Mouse (Mus musculus): ENCODE results near the gene Gm4559. TPM values are rescaled to one million over a fixed set of nuclear protein-coding genes. Genes with fewer than 3 reads are reported as not detected.
A peak's percentile ranks its signal among the peaks of the same experiment; 100 is the strongest.
"Not testable (repeated sequence)": the region's sequence is repeated elsewhere in the genome, so short reads cannot be mapped to it uniquely, and the experiment has no call there.

Gm4559 gene
- polyA plus RNA-seq, 1 experiment: not detected

DNA sequence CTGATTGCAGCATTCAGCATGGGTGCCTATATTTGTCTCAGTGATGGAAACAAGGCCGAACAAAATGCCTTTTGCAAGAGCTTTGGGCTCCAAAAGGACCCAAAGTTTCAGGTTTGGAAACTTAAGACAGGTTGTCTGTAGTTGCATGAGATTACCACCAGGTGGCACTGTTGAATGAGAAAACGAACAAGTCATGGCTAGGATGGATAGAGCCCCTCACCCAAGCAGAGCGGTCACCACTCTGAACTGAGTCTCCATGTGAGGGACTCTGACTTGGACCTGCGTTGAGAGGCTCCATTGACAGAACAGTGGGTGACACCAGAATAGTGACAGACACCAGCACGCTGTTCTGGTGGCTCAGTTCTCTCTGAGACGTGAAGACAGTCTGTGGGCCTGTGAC, 42.4 kb upstream of the Gm4559 start:
- Histone ChIP-seq H3K4me1 (ENCODE audit: control insufficient read depth, insufficient read depth, low read length) (no peaks in the 10 kb centered on the region), H3K4me3 (ENCODE audit: control insufficient read depth, low read depth, low read length) (no peak overlapping the region), H3K27me3 (ENCODE audit: control insufficient read depth, insufficient read depth, low read length) (no peaks in the 10 kb centered on the region), H3K27ac (ENCODE audit: control insufficient read depth, insufficient read depth, low read depth, low read length) (no peak overlapping the region), H3K36me3 (ENCODE audit: control insufficient read depth, insufficient read depth, low read length) (no peaks in the 10 kb centered on the region)
- TF ChIP-seq POLR2A (IDR thresholded peaks at IDR 0.05; ENCODE audit: control insufficient read depth, low read depth, low read length) (no peak), CTCF (IDR thresholded peaks at IDR 0.05; ENCODE audit: control insufficient read depth, insufficient read depth, insufficient replicate concordance, low read depth, low read length) (peak; percentile 50; the same call in 1 of the 2 replicates)

DNA sequence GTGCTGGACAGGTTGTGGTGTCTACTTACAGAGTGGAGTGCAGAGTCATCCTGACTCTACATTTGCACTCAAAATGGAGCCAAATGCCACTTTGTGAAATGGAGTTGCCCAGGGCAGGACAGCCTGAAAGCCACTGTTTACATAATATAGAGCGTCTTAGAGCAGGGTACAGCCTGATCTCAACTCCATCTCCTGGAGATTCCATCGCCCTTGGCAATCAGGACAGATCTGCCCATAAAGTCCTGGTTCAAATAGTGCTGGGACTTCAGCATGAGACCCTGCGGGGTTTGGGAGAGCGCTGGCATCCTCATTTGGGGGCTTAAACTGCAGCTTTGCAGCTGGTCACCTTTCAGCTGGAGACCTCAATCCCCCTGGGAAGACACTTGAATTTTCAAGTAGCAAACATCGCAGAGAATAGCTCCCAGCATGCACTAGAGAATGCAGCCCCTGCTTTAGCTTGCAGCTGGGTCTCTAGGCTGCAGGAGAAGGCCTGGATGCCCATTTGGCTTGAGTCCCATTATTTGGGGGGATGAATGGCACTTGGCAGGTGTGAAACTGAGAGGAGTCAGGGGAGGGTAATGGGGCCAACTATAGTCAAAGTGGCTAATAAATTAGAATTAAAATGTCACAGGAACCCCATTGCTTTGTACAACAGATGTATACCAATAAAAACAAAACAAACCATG, 40.6 kb upstream of the Gm4559 start:
- H3K4me1 ChIP-seq (ENCODE audit: control insufficient read depth, insufficient read depth, low read length): no peaks in the 10 kb centered on the region
- H3K27me3 ChIP-seq (ENCODE audit: control insufficient read depth, insufficient read depth, low read length): no peaks in the 10 kb centered on the region
- H3K36me3 ChIP-seq (ENCODE audit: control insufficient read depth, insufficient read depth, low read length): no peaks in the 10 kb centered on the region
- H3K4me3 ChIP-seq (ENCODE audit: control insufficient read depth, low read depth, low read length): no peak overlapping the region
- no peak overlapping the region for H3K27ac ChIP-seq (ENCODE audit: control insufficient read depth, insufficient read depth, low read depth, low read length)
- TF ChIP-seq POLR2A (IDR thresholded peaks at IDR 0.05; ENCODE audit: control insufficient read depth, low read depth, low read length) (no peak), CTCF (IDR thresholded peaks at IDR 0.05; ENCODE audit: control insufficient read depth, insufficient read depth, insufficient replicate concordance, low read depth, low read length) (no peak)

DNA sequence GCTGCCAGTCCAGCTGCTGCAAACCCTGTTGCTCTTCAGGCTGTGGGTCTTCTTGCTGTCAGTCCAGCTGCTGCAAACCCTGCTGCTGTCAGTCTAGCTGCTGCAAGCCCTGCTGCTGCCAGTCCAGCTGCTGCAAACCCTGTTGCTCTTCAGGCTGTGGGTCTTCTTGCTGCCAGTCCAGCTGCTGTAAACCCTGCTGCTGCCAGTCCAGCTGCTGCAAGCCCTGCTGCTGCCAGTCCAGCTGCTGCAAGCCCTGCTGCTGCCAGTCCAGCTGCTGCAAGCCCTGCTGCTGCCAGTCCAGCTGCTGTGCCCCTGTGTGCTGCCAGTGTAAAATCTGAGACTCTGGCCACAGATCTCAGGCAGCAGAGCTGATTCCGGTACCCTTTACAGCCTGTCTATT, 29.8 kb upstream of the Gm4559 start:
- not testable (repeated sequence) for H3K27me3 ChIP-seq (ENCODE audit: control insufficient read depth, insufficient read depth, low read length); H3K27ac ChIP-seq (ENCODE audit: control insufficient read depth, insufficient read depth, low read depth, low read length); H3K4me3 ChIP-seq (ENCODE audit: control insufficient read depth, low read depth, low read length); H3K36me3 ChIP-seq (ENCODE audit: control insufficient read depth, insufficient read depth, low read length); H3K4me1 ChIP-seq (ENCODE audit: control insufficient read depth, insufficient read depth, low read length)

- H3K4me1 ChIP-seq (ENCODE audit: control insufficient read depth, insufficient read depth, low read length): no peaks in the 10 kb centered on the region
- no peak within 1 kb of the TSS for H3K27ac ChIP-seq (ENCODE audit: control insufficient read depth, insufficient read depth, low read depth, low read length)
- TF ChIP-seq POLR2A (IDR thresholded peaks at IDR 0.05; ENCODE audit: control insufficient read depth, low read depth, low read length): no peak
- no peak for TF ChIP-seq CTCF (IDR thresholded peaks at IDR 0.05; ENCODE audit: control insufficient read depth, insufficient read depth, insufficient replicate concordance, low read depth, low read length)
- no peaks in the 10 kb centered on the region for H3K27me3 ChIP-seq (ENCODE audit: control insufficient read depth, insufficient read depth, low read length)
- no peaks in the 10 kb centered on the region for H3K36me3 ChIP-seq (ENCODE audit: control insufficient read depth, insufficient read depth, low read length)
- H3K4me3 ChIP-seq (ENCODE audit: control insufficient read depth, low read depth, low read length): no peak within 1 kb of the TSS
These were observed 29.1 kb upstream of the Gm4559 start, which contains the start of gene Krtap5-4 for GRCm38 (mm10) chr7:142303249-142303648. TSS of gene Krtap5-4 (plus strand) at chr7:142303549.

GRCm38 (mm10) chr7:142297018-142297417, 22.9 kb upstream of the Gm4559 start, which contains the start of gene Krtap5-1:
TSS of gene Krtap5-1 (minus strand) at chr7:142297118.
- H3K4me3 ChIP-seq (ENCODE audit: control insufficient read depth, low read depth, low read length); H3K27ac ChIP-seq (ENCODE audit: control insufficient read depth, insufficient read depth, low read depth, low read length); H3K4me1 ChIP-seq (ENCODE audit: control insufficient read depth, insufficient read depth, low read length); H3K36me3 ChIP-seq (ENCODE audit: control insufficient read depth, insufficient read depth, low read length); H3K27me3 ChIP-seq (ENCODE audit: control insufficient read depth, insufficient read depth, low read length): not testable (repeated sequence)

DNA sequence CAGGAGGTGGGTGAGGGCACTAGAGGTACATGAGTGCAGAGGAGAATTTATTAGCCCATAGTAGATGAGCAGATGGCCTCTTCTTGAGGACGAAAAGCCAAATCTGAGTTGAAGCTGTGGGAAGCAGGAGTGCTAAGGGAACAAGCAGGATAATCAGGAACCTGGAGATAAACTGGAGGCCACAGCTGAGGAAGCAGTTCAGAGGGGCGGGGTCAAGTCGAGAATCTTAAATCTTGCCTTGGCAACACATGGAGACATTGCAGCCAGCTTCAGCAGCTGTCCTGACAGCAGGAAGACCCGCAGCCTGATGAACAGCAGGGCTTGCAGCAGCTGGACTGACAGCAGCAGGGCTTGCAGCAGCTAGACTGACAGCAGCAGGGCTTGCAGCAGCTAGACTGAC, 21.9 kb upstream of the Gm4559 start:
- H3K27me3 ChIP-seq (ENCODE audit: control insufficient read depth, insufficient read depth, low read length): not testable (repeated sequence)

GRCm38 (mm10) chr7:142295418-142295817, 21.3 kb upstream of the Gm4559 start:
- Histone ChIP-seq H3K36me3 (ENCODE audit: control insufficient read depth, insufficient read depth, low read length) (no peaks in the 10 kb centered on the region), H3K4me3 (ENCODE audit: control insufficient read depth, low read depth, low read length) (no peak overlapping the region)
- TF ChIP-seq CTCF (IDR thresholded peaks at IDR 0.05; ENCODE audit: control insufficient read depth, insufficient read depth, insufficient replicate concordance, low read depth, low read length): no peak
- no peak for TF ChIP-seq POLR2A (IDR thresholded peaks at IDR 0.05; ENCODE audit: control insufficient read depth, low read depth, low read length)

More for the DNA sequence above, 21.9 kb upstream of the Gm4559 start:
- H3K4me1 ChIP-seq (ENCODE audit: control insufficient read depth, insufficient read depth, low read length); H3K4me3 ChIP-seq (ENCODE audit: control insufficient read depth, low read depth, low read length); H3K36me3 ChIP-seq (ENCODE audit: control insufficient read depth, insufficient read depth, low read length); H3K27ac ChIP-seq (ENCODE audit: control insufficient read depth, insufficient read depth, low read depth, low read length): not testable (repeated sequence)

GRCm38 (mm10) chr7:142293851-142294250, 19.7 kb upstream of the Gm4559 start:
- H3K4me3 ChIP-seq (ENCODE audit: control insufficient read depth, low read depth, low read length); H3K36me3 ChIP-seq (ENCODE audit: control insufficient read depth, insufficient read depth, low read length); H3K4me1 ChIP-seq (ENCODE audit: control insufficient read depth, insufficient read depth, low read length); H3K27ac ChIP-seq (ENCODE audit: control insufficient read depth, insufficient read depth, low read depth, low read length); H3K27me3 ChIP-seq (ENCODE audit: control insufficient read depth, insufficient read depth, low read length): not testable (repeated sequence)
- TF ChIP-seq CTCF (IDR thresholded peaks at IDR 0.05; ENCODE audit: control insufficient read depth, insufficient read depth, insufficient replicate concordance, low read depth, low read length): peak; percentile 55; the same call in 1 of the 2 replicates

More at GRCm38 (mm10) chr7:142295418-142295817, 21.3 kb upstream of the Gm4559 start:
- Histone ChIP-seq H3K4me1 (ENCODE audit: control insufficient read depth, insufficient read depth, low read length) (no peaks in the 10 kb centered on the region), H3K27ac (ENCODE audit: control insufficient read depth, insufficient read depth, low read depth, low read length) (0 out of 2 replicates have a peak overlapping the region, but pooled peaks have one; percentile 28), H3K27me3 (ENCODE audit: control insufficient read depth, insufficient read depth, low read length) (no peaks in the 10 kb centered on the region)

- not testable (repeated sequence) for H3K27ac ChIP-seq (ENCODE audit: control insufficient read depth, insufficient read depth, low read depth, low read length); H3K4me3 ChIP-seq (ENCODE audit: control insufficient read depth, low read depth, low read length); H3K4me1 ChIP-seq (ENCODE audit: control insufficient read depth, insufficient read depth, low read length)
These were observed 11.9 kb upstream of the Gm4559 start for GRCm38 (mm10) chr7:142285910-142286612.

More at GRCm38 (mm10) chr7:142285910-142286612, 11.9 kb upstream of the Gm4559 start:
- not testable (repeated sequence) for H3K27me3 ChIP-seq (ENCODE audit: control insufficient read depth, insufficient read depth, low read length); H3K36me3 ChIP-seq (ENCODE audit: control insufficient read depth, insufficient read depth, low read length)
